Mouse (Mus musculus) small intestine, adult 2 months (tissue): ENCODE measurements around the gene Cyct. TPM values are rescaled to one million over a fixed set of nuclear protein-coding genes. Genes with fewer than 3 reads are reported as not detected.

Experiments used
- H3K27ac ChIP-seq: fragments of 200-500 bp; 2 replicates; pipeline ENCODE4 v1.5.1; 2012; ENCODE audit warnings: low read depth, low read length, control low read depth, inconsistent platforms; ENCODE audit not compliant: insufficient read depth
- H3K27me3 ChIP-seq: fragments of 200-500 bp; 2 replicates; pipeline ENCODE4 v1.6.1; 2012; ENCODE audit warnings: mild to moderate bottlenecking, moderate library complexity, low read length, inconsistent platforms; ENCODE audit not compliant: control insufficient read depth, insufficient read depth
- H3K36me3 ChIP-seq: fragments of 200-500 bp; 2 replicates; pipeline ENCODE4 v1.6.1; 2012; ENCODE audit warnings: mild to moderate bottlenecking, low read length, control low read depth, inconsistent platforms; ENCODE audit not compliant: control insufficient read depth, insufficient read depth
- H3K4me1 ChIP-seq: fragments of 200-500 bp; 2 replicates; pipeline ENCODE4 v1.6.1; 2012; ENCODE audit warnings: low read length, inconsistent platforms, mixed read lengths; ENCODE audit not compliant: control insufficient read depth, insufficient read depth, insufficient read length
- H3K4me3 ChIP-seq: fragments of 200-500 bp; 2 replicates; pipeline ENCODE4 v1.5.1; 2012; ENCODE audit warnings: low read depth, mild to moderate bottlenecking, control low read depth, inconsistent platforms, low read length, moderate library complexity
- CTCF ChIP-seq: fragments of 200-500 bp; IDR thresholded peaks from 2 replicates; pipeline ENCODE4 v1.5.1; 2012; ENCODE audit warnings: low read depth, mild to moderate bottlenecking, control low read depth, inconsistent platforms, low read length, moderate library complexity, mixed read lengths; ENCODE audit not compliant: insufficient replicate concordance, insufficient read length; ENCODE audit errors: extremely low read depth
- POLR2A ChIP-seq: fragments of 200-500 bp; IDR thresholded peaks from 2 replicates; pipeline ENCODE4 v1.6.1; 2012; ENCODE audit warnings: low read depth, mild to moderate bottlenecking, control low read depth, inconsistent platforms, low read length, moderate library complexity
- WGBS: fragments of 180-500 bp; shearing (Covaris S2); methylation state at CpG from one replicate; pipeline ENCODE4 v1.1.7; 2018; 5-methylcytosine and 5-hydroxymethylcytosine counted together
- polyA plus RNA-seq: library from polyadenylated mRNA; depleted of rRNA; stranded (reverse); fragments of >200 nt; gene quantifications from 2 replicates; pipeline ENCODE4 v1.2.3, GENCODE M21; 2012; rRNA removed

The Cyct gene
- polyA plus RNA-seq, 1 experiment, result 0.28 TPM

GRCm38 (mm10) chr2:76332161-76332805 lies 28.0 kb downstream of the Cyct start:
- TF ChIP-seq POLR2A, result no peak
- TF ChIP-seq CTCF, result no peak
- no peak overlapping the region for H3K27ac ChIP-seq
- H3K4me1 ChIP-seq, result no peaks in the 10 kb centered on the region
- 52% methylated on average over 11 of the region's 11 CpGs for WGBS
- no peak overlapping the region for H3K4me3 ChIP-seq
- no peaks in the 10 kb centered on the region for H3K36me3 ChIP-seq
- H3K27me3 ChIP-seq, result no peaks in the 10 kb centered on the region

GRCm38 (mm10) chr2:76330081-76330480 lies 30.2 kb downstream of the Cyct start:
- 88% methylated on average over 5 of the region's 5 CpGs for WGBS
- no peaks in the 10 kb centered on the region for H3K4me1 ChIP-seq
- H3K27ac ChIP-seq, result no peak overlapping the region
- TF ChIP-seq CTCF, result no peak
- TF ChIP-seq POLR2A, result no peak
- no peaks in the 10 kb centered on the region for H3K27me3 ChIP-seq
- H3K4me3 ChIP-seq, result no peak overlapping the region
- no peaks in the 10 kb centered on the region for H3K36me3 ChIP-seq

GRCm38 (mm10) chr2:76326161-76326560 lies 34.1 kb downstream of the Cyct start:
- no peaks in the 10 kb centered on the region for H3K4me1 ChIP-seq
- H3K27me3 ChIP-seq, result no peaks in the 10 kb centered on the region
- 89% methylated on average over 3 of the region's 3 CpGs for WGBS
- no peaks in the 10 kb centered on the region for H3K36me3 ChIP-seq
- TF ChIP-seq POLR2A (no peak), CTCF (no peak)
- H3K4me3 ChIP-seq, result no peak overlapping the region
- no peak overlapping the region for H3K27ac ChIP-seq

DNA sequence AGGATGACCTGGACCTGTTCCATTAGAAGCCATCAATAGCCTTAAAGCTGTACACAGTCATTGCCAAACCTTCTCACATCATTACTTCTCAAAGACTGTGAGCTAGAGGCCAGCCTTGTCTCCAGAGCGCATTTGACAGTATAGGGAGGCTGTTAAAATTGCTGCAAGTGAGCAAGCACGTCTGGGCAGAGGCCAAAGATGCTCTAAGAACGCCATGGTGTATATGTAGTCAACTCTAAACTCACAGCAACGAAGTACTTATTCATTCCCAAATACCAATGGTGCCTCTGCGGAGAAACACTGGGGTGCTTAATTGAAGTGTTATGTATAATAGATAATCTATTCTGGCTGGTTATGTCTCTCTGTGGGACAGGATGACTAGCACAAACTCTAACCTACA lies 35.8 kb downstream of the Cyct start:
- 90% methylated on average over 5 of the region's 5 CpGs for WGBS
- H3K27me3 ChIP-seq, result no peaks in the 10 kb centered on the region
- TF ChIP-seq POLR2A (no peak), CTCF (no peak)

DNA sequence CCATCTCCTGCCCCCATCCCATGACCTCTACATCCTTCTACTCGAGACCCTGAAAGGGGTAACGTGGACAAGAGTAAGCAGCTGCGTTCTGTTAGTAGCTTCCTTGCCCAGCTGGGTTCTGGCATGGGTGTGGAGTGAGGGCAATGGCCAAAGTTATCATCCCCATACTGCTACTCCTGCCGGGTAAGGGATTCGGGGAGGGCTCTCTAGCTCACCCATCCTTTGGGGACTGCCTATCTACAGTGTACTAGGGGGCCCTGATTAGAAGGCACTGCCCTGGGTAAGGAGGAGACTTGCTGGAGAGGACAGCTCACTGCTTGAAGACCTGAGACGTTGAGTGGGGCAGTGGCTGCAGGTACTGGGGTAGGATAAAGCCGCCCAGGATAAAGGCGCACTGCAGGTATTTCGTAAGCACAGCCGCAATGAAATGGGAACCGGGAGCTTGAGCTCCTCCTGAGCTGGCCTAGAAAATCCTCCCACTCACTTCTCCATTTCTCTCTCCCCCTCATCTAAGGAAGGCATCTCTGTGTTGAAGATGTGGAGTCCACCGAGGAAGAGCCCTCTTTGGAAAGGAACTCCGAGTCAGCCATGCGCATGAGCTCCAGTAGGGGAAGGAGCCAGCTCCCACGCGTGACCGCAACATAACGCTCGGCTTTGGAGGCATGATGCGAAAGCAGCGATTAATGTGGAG lies 36.9 kb downstream of the Cyct start:
- Histone ChIP-seq H3K4me1 (no peaks in the 10 kb centered on the region), H3K4me3 (no peak overlapping the region), H3K27ac (no peak overlapping the region), H3K36me3 (no peaks in the 10 kb centered on the region), H3K27me3 (no peaks in the 10 kb centered on the region)
- 86% methylated on average over 21 of the region's 21 CpGs for whole genome bisulfite sequencing
- TF ChIP-seq CTCF, result no peak
- TF ChIP-seq POLR2A, result no peak

More for the DNA sequence above, 35.8 kb downstream of the Cyct start:
- Histone ChIP-seq H3K36me3 (no peaks in the 10 kb centered on the region), H3K4me1 (no peaks in the 10 kb centered on the region), H3K4me3 (no peak overlapping the region), H3K27ac (no peak overlapping the region)

- no peak for TF ChIP-seq CTCF
- TF ChIP-seq POLR2A, result no peak
- Histone ChIP-seq H3K4me1 (no peaks in the 10 kb centered on the region), H3K4me3 (no peak overlapping the region)
Measured at GRCm38 (mm10) chr2:76320336-76320735, 39.9 kb downstream of the Cyct start.

DNA sequence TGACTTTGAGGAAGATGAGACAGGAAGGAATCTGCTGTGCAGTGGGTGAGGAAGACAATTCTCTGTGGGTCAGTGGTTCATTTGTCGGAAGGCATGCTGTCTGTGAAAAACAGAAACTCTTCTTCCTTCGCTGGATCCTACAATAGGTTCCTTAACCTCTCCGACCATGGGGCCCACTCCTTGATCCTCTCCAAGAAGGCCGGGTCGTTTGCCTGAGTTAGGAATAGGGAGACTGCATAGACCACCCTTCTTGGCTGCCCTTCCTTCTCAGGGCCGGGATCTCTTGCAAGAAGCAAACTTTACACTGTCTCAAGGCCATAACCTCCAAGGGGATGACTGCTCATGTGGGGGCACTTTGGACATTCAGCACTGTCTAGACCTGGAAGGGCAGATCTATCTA lies 41.0 kb downstream of the Cyct start:
- H3K4me1 ChIP-seq, result no peaks in the 10 kb centered on the region
- no peaks in the 10 kb centered on the region for H3K27me3 ChIP-seq
- TF ChIP-seq POLR2A (no peak), CTCF (no peak)
- H3K4me3 ChIP-seq, result no peak overlapping the region
- H3K36me3 ChIP-seq, result no peaks in the 10 kb centered on the region
- 84% methylated on average over 6 of the region's 6 CpGs for WGBS
- H3K27ac ChIP-seq, result no peak overlapping the region

More at GRCm38 (mm10) chr2:76320336-76320735, 39.9 kb downstream of the Cyct start:
- Histone ChIP-seq H3K27me3 (no peaks in the 10 kb centered on the region), H3K27ac (no peak overlapping the region), H3K36me3 (no peaks in the 10 kb centered on the region)
- WGBS, result 90% methylated on average over 6 of the region's 6 CpGs

Other genes starting within 250 kb of the Cyct start
- gene Pde11a, start 21.7 kb downstream of the Cyct start, polyA plus RNA-seq, result 0.13 and 0.30 TPM in 2 replicates
- 4.6 and 11.4 TPM in 2 replicates for gene Rbm45, start 9.5 kb upstream of the Cyct start, polyA plus RNA-seq
- gene Osbpl6, start 46.1 kb upstream of the Cyct start, polyA plus RNA-seq, result 72.6 and 74.7 TPM in 2 replicates